Mouse (Mus musculus) lung, embryonic 14.5 days (tissue): ENCODE measurements at regions not wholly inside any gene's neighbourhood (a gene's known extent, or its start where the extent isn't known, plus 50 kb on each side); places are given as distances from the start of the nearest gene placed in this dataset.

ENCODE experiments used
- ATAC-seq: fragments of 200-750 bp; cut with Nextera tagmentation; 2 replicates; pipeline ENCODE4 v1.8.0; 2017; ENCODE audit warnings: mild to moderate bottlenecking, moderate TSS enrichment, moderate library complexity; ENCODE audit not compliant: insufficient read depth
- DNase-seq: peaks from one replicate; pipeline ENCODE4 v3.0.0-alpha.2; 2015
- H3K27ac ChIP-seq: fragments of 300-500 bp; sonication (generic); 2 replicates; pipeline ENCODE4 v1.5.1; 2014; ENCODE audit warnings: low read depth, mild to moderate bottlenecking, moderate library complexity
- H3K27me3 ChIP-seq: fragments of 300-500 bp; sonication (generic); 2 replicates; pipeline ENCODE4 v1.6.1; 2014; ENCODE audit warnings: low read length, control low read depth; ENCODE audit not compliant: insufficient read depth
- H3K36me3 ChIP-seq: fragments of 300-500 bp; sonication (generic); 2 replicates; pipeline ENCODE4 v1.6.1; 2014; ENCODE audit warnings: control low read depth; ENCODE audit not compliant: insufficient read depth
- H3K4me1 ChIP-seq: fragments of 300-500 bp; sonication (generic); 2 replicates; pipeline ENCODE4 v1.6.1; 2014; ENCODE audit warnings: antibody characterized with exemption, control low read depth; ENCODE audit not compliant: insufficient read depth
- H3K4me2 ChIP-seq: fragments of 300-500 bp; sonication (generic); 2 replicates; pipeline ENCODE4 v1.6.1; 2014; ENCODE audit warnings: mild to moderate bottlenecking
- H3K4me3 ChIP-seq: fragments of 300-500 bp; sonication (generic); 2 replicates; pipeline ENCODE4 v1.5.1; 2014; ENCODE audit warnings: low read depth, low read length
- H3K9ac ChIP-seq: fragments of 300-500 bp; sonication (generic); 2 replicates; pipeline ENCODE4 v1.6.1; 2014
- H3K9me3 ChIP-seq: fragments of 300-500 bp; sonication (generic); 2 replicates; pipeline ENCODE4 v1.6.1; 2016; ENCODE audit warnings: low read depth, low read length, control low read depth
- CTCF ChIP-seq: IDR thresholded peaks from 2 replicates; pipeline ENCODE4 v1.5.1; 2016; ENCODE audit warnings: antibody characterized with exemption, low read depth
- WGBS: fragments of 180-500 bp; shearing (Covaris S2); extraction: QIAGEN DNeasy Blood & Tissue Kit; methylation state at CpG from one replicate; pipeline ENCODE4 v1.1.7; 2014; 5-methylcytosine and 5-hydroxymethylcytosine counted together

DNA sequence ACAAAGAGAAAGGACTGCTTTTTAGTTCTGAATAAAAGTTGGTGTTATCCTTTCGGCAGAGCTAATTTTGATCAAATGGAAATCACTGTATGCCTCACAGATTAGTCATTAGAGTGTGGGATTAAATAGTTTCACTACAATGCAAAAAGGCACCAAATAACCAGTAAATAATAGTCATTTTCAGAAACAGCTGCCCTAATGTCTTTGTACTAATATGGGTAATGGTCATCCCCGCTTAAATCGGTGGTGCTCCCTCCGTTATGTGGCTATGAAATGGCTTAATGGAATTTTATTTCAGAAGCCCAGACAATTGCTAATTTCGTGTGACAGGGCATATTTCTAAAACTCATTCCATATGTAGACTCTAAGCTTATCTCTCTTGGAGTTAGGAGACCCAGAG is 437.5 kb upstream of the Tenm3 start:
- 79% methylated on average over 5 of the region's 5 CpGs for WGBS
- Histone ChIP-seq H3K27ac (no peak overlapping the region), H3K4me2 (no peak overlapping the region), H3K9me3 (no peaks in the 10 kb centered on the region), H3K9ac (no peak overlapping the region), H3K36me3 (no peaks in the 10 kb centered on the region), H3K4me1 (no peaks in the 10 kb centered on the region), H3K4me3 (no peak overlapping the region), H3K27me3 (no peaks in the 10 kb centered on the region)
- no peak for DNase-seq
- TF ChIP-seq CTCF: no peak
- ATAC-seq: no peak

DNA sequence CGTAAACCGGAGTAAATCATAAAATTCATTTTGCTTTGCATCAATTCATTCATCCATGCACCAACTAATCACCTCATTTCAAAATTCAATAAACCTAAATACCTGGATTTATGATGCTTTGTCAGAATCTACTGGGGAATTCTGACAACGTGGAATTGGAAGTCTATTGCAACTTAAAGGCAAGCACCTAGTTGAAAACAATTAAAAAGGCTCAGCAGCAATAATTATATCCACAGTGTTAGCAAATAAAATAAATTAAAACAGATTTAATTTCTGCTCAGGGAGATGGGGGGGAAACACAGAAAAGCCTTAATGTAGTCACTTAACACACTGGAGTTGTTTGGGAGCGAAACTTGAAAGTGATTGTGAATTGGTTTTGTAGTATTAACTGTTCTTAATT is 430.3 kb upstream of the Tenm3 start:
- H3K4me1 ChIP-seq: no peaks in the 10 kb centered on the region
- H3K27me3 ChIP-seq: no peaks in the 10 kb centered on the region
- no peak overlapping the region for H3K4me2 ChIP-seq
- H3K27ac ChIP-seq: no peak overlapping the region
- TF ChIP-seq CTCF: no peak
- DNase-seq (no peak), ATAC-seq (no peak)
- H3K9me3 ChIP-seq: no peaks in the 10 kb centered on the region
- WGBS: 84% methylated on average over 4 of the region's 4 CpGs
- H3K9ac ChIP-seq: no peak overlapping the region
- no peak overlapping the region for H3K4me3 ChIP-seq
- H3K36me3 ChIP-seq: no peaks in the 10 kb centered on the region

DNA sequence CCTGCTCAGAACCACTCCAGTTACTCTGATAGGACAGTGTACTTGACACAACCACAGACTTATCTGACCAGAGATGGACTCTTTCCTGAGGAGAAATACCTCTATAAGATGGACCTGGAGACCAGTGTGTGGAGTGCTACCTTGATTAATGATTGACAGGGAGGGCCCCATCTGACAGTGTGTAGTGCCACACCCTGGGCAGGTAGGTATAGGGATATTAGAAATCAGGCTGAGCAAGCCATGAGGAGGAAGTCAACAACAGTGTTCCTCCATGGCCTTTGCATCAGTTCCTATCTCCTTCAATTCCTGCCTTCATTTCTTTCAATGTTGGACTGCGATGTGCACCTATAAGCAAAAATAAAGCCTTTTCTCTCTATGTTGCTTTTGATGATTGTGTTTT is 429.4 kb upstream of the Tenm3 start:
- 86% methylated on average over 1 of the region's 1 CpGs for WGBS
- Histone ChIP-seq H3K4me1 (no peaks in the 10 kb centered on the region), H3K4me3 (no peak overlapping the region), H3K27me3 (no peaks in the 10 kb centered on the region), H3K9ac (no peak overlapping the region), H3K4me2 (no peak overlapping the region), H3K9me3 (no peaks in the 10 kb centered on the region), H3K36me3 (no peaks in the 10 kb centered on the region), H3K27ac (no peak overlapping the region)
- ATAC-seq (no peak), DNase-seq (no peak)
- no peak for TF ChIP-seq CTCF

DNA sequence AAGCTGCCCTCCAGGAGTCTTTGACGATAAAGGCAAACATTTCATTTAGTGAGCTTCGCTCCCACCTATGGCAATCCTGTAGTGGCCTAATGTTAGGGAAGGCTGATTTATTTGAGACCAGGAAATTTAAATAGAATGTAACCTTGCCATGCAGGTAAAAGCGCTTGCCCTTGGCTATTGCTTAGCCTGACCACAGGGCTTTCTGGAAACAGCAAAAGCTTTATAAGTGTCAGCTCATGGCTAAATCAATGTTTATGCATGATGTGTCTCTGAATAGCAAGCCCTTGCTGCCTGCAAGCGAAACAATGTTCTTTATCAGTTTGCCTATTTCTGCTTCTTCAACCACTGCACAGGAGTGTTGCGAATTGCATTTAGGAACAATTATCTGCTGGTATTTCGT is 419.7 kb upstream of the Tenm3 start:
- Histone ChIP-seq H3K4me2 (no peak overlapping the region), H3K9me3 (no peaks in the 10 kb centered on the region), H3K27me3 (no peaks in the 10 kb centered on the region), H3K9ac (no peak overlapping the region), H3K4me1 (no peaks in the 10 kb centered on the region), H3K27ac (no peak overlapping the region), H3K36me3 (no peaks in the 10 kb centered on the region), H3K4me3 (no peak overlapping the region)
- DNase-seq (no peak), ATAC-seq (no peak)
- WGBS: 75% methylated on average over 6 of the region's 6 CpGs
- TF ChIP-seq CTCF: no peak

DNA sequence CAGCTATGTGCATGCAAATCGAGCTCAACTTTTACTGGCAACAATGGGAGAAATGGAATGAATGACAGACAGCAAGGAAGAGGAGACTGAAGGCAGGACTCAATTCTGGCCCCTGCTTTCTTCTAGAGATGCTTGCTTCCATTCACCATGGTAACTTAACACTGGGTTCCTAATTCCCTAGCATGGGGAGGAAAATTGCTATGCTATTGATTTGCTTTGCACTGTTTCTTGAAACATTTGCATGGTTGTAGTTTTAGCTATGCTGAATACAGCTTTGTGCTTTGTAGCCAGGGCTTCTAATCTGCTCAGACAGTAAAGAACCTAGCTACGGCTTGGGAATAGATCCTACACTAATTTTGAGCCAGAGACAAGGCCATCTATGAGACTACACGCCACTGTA is 419.0 kb upstream of the Tenm3 start:
- DNase-seq: no peak
- no peak for TF ChIP-seq CTCF
- H3K36me3 ChIP-seq: no peaks in the 10 kb centered on the region
- H3K27ac ChIP-seq: no peak overlapping the region
- H3K4me3 ChIP-seq: no peak overlapping the region
- H3K4me2 ChIP-seq: no peak overlapping the region
- no peak overlapping the region for H3K9ac ChIP-seq
- no peaks in the 10 kb centered on the region for H3K4me1 ChIP-seq
- ATAC-seq: no peak
- 70% methylated on average over 3 of the region's 3 CpGs for WGBS
- no peaks in the 10 kb centered on the region for H3K27me3 ChIP-seq
- H3K9me3 ChIP-seq: no peaks in the 10 kb centered on the region

DNA sequence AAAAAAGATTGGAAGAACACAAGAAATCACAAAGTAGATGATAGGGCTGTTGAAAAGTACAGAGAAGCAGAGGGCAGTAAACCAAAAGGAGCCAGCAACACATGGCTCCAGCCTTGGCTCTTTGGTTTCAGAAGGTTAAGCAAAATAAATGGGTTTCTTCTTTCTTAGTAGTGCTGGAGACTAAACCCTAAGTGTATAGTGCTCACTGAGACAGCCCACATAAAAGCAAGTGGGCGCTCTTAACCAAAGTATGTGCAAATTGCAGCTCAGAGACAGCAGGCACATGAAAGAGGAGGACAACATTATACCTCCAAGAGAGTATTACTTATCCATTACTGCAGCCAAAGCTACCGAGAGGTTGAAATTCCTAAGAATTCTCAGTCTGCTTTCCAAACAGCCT is 412.2 kb upstream of the Tenm3 start:
- no peak overlapping the region for H3K27ac ChIP-seq
- H3K4me3 ChIP-seq: no peak overlapping the region
- H3K4me1 ChIP-seq: no peaks in the 10 kb centered on the region
- no peaks in the 10 kb centered on the region for H3K36me3 ChIP-seq
- H3K9me3 ChIP-seq: no peaks in the 10 kb centered on the region
- no peak overlapping the region for H3K9ac ChIP-seq
- 58% methylated on average over 2 of the region's 2 CpGs for WGBS
- DNase-seq (no peak), ATAC-seq (no peak)
- no peaks in the 10 kb centered on the region for H3K27me3 ChIP-seq
- TF ChIP-seq CTCF: no peak
- H3K4me2 ChIP-seq: no peak overlapping the region

DNA sequence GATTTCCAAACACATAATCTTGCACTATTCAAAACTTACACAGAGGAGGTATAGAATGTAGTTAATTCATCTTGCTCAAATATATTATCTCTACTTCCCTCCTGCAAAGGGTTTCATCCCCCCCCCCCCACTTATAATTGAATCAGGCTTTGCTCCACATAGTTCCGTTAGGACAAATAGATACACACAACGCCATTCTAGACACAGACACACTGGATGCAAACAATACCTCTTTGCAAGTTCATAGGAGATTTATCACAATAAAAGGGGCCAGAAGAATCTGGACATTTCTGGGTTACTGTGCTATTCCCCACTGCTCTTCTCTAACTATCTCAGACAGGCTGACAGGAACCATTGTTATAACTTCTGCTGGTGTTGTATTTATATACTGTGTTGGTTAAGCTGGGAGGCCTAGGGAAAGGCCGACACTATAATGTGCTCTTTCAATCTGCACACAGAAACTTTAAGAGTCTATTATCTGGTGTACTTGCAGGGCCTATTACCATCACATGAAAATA is 410.6 kb upstream of the Tenm3 start:
- 78% methylated on average over 3 of the region's 3 CpGs for WGBS
- no peak for ATAC-seq
- TF ChIP-seq CTCF: no peak
- DNase-seq: no peak
- no peak overlapping the region for H3K27ac ChIP-seq
- H3K27me3 ChIP-seq: no peaks in the 10 kb centered on the region
- H3K36me3 ChIP-seq: no peaks in the 10 kb centered on the region
- H3K9ac ChIP-seq: no peak overlapping the region
- H3K4me1 ChIP-seq: no peaks in the 10 kb centered on the region
- no peak overlapping the region for H3K4me2 ChIP-seq
- H3K4me3 ChIP-seq: no peak overlapping the region
- H3K9me3 ChIP-seq: no peaks in the 10 kb centered on the region

DNA sequence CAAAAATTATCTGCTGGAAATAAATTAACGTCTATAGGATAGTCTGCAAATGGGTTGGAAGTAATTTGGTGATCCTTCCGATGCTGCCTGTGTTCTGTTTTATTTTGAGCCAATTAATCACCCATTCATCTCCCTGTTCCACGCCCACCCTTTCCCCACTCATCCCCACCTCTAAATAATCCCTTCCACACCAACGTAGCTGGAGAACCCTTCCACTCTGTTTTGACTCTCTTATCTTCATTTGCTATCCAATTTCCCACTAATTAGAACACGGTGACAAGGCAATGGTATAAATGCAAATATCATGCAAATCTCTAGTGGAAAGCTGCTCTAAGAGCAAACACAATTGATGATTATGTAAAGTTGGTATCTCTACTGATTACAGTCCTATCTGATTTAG is 399.3 kb upstream of the Tenm3 start:
- Histone ChIP-seq H3K36me3 (no peaks in the 10 kb centered on the region), H3K4me3 (no peak overlapping the region), H3K4me2 (no peak overlapping the region), H3K27ac (no peak overlapping the region), H3K4me1 (no peaks in the 10 kb centered on the region), H3K9me3 (no peaks in the 10 kb centered on the region), H3K9ac (no peak overlapping the region), H3K27me3 (no peaks in the 10 kb centered on the region)
- TF ChIP-seq CTCF: no peak
- no peak for ATAC-seq
- no peak for DNase-seq
- 49% methylated on average over 5 of the region's 5 CpGs for WGBS
